Mouse (Mus musculus): Measurements from ENCODE around the gene Arhgap45.

The Arhgap45 gene

GRCm38 (mm10) chr10:80016511-80016910 lies at the start of gene Arhgap45:
Gene Arhgap45 (plus strand): TSS chr10:80016653.
- peak; percentile 73 for DNase-seq (ENCODE audit: low spot score)

DNA sequence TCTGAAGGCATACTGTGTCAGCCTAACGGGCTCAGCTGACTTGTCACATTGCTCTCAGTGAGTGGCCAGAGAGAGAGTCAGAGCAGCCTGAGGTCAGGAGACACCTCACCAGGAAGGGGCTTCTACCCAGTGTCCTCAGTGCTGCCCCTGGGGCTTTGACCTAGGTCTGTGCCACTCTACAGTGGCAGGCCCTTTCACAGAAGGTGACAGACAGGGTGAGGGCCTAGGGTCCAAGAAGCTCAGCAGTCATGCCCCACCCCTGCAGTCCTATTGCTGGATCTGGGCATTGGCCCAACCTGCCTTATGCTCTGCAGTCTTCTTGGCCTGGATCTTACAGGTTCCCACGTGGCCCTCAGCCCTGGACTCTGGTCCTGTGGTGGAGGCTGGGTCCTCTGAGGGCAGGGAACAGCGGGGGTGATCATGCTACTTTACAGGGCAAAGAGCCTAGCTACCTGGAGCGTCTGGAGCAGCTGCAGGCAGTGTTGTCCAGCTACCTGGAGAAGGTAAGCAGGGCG lies 49.5 kb upstream of the Arhgap45 start:
- DNase-seq (ENCODE audit: low spot score) = no peak

GRCm38 (mm10) chr10:79968181-79968580 lies 48.3 kb upstream of the Arhgap45 start:
- no peak for DNase-seq (ENCODE audit: low spot score)

DNA sequence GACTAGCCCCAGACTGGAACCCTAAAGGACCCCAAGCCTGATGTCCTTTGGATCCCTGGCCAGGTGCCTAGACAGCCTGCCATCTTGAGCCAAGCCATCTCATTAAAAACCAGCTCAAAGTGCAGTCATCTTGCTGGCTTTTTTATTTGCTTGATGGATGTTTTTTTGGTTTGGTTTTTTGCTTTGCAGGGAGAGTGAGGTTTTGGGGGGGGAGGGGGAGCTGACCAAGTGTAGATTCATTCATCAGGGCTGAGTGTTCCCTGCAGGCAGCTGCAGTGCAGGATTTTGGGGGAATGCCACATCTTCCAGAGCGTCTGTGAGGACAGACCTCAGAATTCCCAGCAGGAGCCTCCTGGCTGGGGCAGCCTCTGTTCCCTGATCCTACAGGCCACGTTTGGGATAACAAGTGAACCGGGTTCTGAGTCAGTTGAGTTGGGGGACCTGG lies 47.3 kb upstream of the Arhgap45 start:
- no peak for DNase-seq (ENCODE audit: low spot score)

DNA sequence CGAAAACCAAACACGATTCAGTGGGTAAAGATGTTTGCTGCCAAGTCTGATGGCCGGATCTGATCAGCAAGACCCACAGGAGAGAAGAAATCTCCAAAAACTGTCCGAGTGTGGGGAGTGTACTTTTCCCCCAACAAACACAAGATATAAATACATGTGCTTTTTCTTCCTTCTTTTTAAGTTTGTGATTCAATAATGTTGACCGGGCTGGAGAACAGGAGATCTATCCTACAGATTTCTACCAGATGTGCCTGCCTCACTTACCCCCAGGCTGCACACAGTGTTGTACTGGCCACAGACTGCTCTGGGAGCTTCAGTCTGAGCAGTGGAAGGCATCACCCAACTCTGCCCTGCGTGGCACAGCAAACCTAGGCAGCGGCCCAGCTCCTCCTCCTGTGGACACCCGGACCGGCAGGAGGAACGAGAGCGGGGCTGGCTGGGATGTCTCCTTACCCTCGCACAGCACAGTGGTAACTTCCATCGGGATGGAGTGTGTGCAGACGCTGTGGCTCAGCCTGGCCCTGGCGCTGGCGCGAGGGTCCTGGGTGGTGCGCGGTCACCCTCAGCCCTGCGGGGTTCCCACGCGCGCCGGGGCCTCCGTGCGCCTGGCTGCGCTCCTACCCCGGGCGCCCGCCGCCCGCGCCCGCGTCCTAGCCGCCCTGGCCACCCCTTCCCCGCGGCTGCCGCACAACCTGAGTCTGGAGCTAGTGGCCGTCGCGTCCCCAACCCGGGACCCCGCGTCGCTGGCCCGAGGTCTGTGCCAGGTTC lies 45.9 kb upstream of the Arhgap45 start, which contains the start of gene Grin3b:
Grin3b (plus strand) TSS at position 301 of the 768 bp plus-strand sequence.
- DNase-seq (ENCODE audit: low spot score) = no peak

DNA sequence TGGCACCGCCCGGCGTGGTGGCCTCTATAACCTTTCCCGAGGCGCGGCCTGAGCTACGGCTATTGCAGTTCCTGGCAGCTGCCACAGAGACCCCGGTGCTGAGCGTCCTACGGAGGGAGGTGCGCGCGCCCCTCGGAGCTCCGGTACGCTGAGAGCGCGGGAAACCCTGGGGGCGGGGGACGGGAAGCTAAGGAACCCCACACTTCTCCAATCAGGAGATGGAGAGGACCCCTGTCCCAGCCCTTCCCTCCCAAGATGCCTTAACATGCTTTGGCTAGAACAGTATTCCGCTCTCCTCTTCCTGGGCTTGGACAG lies 45.3 kb upstream of the Arhgap45 start:
- no peak for DNase-seq (ENCODE audit: low spot score)

- no peak for DNase-seq (ENCODE audit: low spot score)
Measured at GRCm38 (mm10) chr10:79972831-79973230, 43.6 kb upstream of the Arhgap45 start.

GRCm38 (mm10) chr10:79974087-79974486 lies 42.4 kb upstream of the Arhgap45 start:
- no peak for DNase-seq (ENCODE audit: low spot score)

GRCm38 (mm10) chr10:79974668-79975067 lies 41.8 kb upstream of the Arhgap45 start:
- DNase-seq (ENCODE audit: low spot score) = no peak

DNA sequence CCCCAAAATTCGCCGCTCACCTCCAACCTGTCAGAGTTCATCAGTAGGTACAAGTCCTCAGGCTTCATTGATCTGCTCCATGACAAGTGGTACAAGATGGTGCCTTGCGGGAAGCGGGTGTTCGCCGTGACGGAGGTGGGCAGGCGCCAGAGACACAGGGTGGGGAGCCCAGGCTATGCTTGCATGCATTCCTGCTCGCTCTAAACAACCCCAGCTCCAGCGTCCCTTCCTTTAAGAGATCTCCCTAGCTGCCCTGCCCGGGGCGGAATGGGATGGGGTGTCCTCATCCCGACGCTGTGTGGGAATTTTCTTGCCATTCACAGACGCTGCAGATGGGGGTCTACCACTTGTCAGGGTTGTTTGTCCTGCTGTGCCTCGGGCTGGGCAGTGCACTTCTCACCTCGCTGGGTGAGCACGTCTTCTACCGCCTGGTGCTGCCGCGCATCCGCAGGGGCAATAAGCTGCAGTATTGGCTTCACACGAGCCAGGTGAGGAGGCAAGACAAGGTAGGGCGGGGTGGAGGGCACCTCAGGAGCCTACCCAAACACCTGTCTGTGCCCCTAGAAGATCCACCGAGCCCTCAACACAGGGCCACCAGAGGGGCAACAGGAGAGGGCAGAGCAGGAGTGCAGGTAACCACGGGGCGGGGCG lies 40.3 kb upstream of the Arhgap45 start:
- no peak for DNase-seq (ENCODE audit: low spot score)

GRCm38 (mm10) chr10:79976722-79977107 lies 39.7 kb upstream of the Arhgap45 start:
- DNase-seq (ENCODE audit: low spot score) = no peak

DNA sequence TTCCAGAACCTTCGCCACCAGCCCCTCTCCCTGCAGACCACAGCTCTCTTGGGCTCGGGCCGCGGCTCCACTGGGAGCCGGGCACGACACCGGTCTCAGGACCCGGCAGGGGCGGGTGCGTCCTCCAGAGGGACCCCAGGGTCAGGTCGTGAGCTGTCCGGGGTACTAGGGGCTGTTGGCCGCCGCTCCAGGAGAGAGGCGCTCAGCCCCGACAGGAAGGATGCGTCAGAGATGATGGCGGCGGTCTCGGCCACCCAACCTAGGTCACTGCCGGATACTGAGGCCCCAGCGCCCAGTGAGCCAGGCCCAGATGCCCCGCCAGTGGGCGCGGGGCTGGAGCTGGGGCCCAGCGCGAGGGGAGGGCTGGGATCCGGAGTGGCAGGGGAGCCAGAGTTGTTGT lies 39.1 kb upstream of the Arhgap45 start:
- DNase-seq (ENCODE audit: low spot score) = no peak

GRCm38 (mm10) chr10:79978061-79978460 lies 38.4 kb upstream of the Arhgap45 start:
- no peak for DNase-seq (ENCODE audit: low spot score)

- DNase-seq (ENCODE audit: low spot score) = no peak
Measured at GRCm38 (mm10) chr10:79979401-79980155, 36.9 kb upstream of the Arhgap45 start.

GRCm38 (mm10) chr10:79983205-79983604 lies 33.2 kb upstream of the Arhgap45 start:
- DNase-seq (ENCODE audit: low spot score) = no peak

DNA sequence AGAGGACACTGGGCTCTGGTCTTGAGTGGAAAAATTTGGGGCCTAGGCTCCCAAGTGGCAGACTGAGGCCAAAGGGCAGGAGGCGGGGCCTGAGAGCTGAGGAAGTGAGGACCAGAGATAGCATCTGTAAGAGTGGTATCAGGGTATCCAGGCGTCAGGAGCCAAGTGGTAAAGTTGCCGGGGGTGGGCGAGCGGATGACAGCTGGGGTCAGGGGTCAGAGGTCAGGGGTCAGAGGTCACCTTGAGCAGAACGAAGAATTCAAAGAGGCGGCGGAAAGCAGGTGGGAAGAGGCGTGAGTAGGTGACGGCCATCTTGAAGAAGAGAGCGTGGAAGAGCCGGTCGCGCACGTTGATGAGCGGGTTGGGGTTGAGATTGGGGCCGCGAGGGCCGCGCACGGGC lies 32.8 kb upstream of the Arhgap45 start:
- peak; percentile 77 for DNase-seq (ENCODE audit: low spot score)

DNA sequence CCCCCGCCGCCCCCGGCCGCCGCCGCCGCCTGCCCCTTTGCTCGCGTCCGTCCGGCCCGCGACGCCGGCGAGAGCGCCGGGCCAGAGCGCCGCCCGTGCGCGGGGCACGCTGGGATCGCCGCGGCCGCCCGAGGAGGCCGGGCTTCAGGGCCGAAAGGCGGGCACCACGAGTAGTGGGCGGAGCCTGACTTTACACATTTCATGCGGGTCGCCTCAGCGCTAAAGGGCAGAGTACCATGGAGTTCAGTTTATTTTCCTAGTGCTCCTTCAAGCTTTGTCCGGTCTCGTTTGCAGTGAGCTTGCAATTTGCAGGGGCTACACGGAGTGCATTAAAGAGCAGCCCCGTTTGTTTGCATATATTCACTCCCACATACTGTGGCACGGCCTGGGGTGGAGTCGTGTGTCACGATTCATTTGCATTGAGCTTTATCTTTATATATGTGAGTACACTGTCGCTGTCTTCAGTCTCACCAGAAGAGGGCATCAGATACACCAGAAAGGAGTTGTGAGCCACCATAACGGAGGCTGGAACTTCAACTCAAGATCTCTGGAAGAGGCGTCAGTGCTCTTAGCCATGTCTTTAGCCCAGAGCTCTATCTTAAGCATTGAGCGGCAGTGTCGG lies 32.1 kb upstream of the Arhgap45 start, which contains the start of gene Tmem259:
Tmem259 (minus strand) TSS at position 136 of the 622 bp plus-strand sequence.
- peak; percentile 86 for DNase-seq (ENCODE audit: low spot score)

- peak; percentile 98 for DNase-seq (ENCODE audit: low spot score)
Measured at GRCm38 (mm10) chr10:79984871-79985270, 31.6 kb upstream of the Arhgap45 start.

GRCm38 (mm10) chr10:79985334-79986231 lies 30.9 kb upstream of the Arhgap45 start:
- DNase-seq (ENCODE audit: low spot score) = peak; percentile 75

DNA sequence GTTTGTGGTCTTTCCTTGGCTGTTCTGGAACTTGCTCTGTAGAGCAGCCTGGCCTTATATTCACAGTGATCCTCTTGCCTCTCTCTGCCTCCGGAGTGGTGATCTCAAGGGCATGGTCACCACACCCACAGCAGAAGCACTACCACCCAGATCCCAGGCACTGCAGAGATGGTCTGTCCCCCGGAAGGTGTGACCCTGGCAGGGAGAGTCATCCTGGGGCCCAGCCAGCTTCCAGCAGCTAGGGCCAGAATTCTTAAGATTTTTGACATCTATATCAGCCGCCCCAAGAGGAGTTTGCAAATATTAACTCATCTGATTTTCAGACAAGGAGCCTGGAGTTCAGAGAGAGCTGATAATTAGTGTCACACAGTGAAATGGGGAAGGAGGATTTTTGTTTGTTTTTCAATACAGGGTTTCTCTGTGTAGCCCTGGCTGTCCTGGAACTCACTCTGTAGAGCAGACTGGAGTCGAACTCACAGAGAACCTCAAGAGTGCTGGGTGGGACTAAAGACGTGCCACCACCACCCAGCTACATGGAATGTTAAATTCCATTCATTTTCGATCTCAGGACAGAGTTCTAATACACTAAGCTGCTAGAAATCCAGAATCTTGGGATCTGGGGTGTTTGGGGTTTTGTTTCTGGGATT lies 30.1 kb upstream of the Arhgap45 start:
- peak; percentile 61 for DNase-seq (ENCODE audit: low spot score)

Measured in c-Kit-positive CD71-positive TER-119-positive erythroid progenitor cells, embryonic 14.5 days (primary cell).